Mouse (Mus musculus): Measurements from ENCODE around the gene Defb9.
"Not testable (repeated sequence)": the region's sequence is repeated elsewhere in the genome, so short reads cannot be mapped to it uniquely, and the experiment has no call there.

Gene Defb9

DNA sequence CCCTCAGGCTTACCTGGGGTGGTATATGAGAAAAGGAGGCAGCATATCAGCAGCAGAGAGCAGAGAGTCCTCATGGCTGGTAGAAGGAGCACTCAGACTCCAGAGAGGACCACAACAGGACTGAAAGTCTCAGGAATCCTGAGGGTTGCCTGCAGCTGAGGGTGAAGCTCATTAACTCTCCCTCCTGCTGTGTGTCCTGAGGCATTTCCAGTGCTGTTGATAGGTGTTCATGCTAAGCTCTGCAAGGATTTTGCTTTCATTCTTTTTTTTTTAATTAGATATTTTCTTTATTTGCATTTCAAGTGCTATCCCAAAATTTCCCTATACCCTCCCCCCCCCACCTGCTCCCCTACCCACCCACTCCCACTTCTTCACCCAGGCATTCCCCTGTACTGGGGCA, at the start of gene Defb9:
Defb9 (minus strand) TSS at position 101 of the 400 bp plus-strand sequence.
- DNase-seq (ENCODE audit: extremely low read depth, low read depth, low spot score), result not testable (repeated sequence)

DNA sequence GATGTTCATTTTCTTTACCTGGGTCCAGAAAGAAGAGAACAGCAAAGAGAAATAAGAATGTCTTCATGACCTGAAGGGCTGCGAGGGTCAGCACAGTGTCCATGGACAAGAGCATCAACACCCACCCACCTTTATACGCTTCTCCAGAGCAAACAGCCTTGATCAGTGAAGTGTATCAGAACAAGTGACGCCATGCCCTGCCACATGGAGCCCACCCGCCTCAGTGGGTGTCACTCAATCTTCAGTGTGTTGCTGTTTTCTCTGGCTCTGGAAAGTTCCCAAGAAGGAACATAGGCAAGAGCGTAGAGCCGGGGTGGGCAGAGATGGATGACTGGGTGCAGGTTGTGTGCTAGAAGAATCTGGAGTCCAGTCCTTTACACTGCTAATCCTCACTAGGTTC, 47.4 kb upstream of the Defb9 start, which contains the start of gene Defb15:
Defb15 (minus strand) TSS at position 101 of the 400 bp plus-strand sequence.
- DNase-seq (ENCODE audit: extremely low read depth, low read depth, low spot score), result no peak

- DNase-seq (ENCODE audit: extremely low read depth, low read depth, low spot score), result not testable (repeated sequence)
Measured at GRCm38 (mm10) chr8:21930754-21931153, 45.5 kb upstream of the Defb9 start.

DNA sequence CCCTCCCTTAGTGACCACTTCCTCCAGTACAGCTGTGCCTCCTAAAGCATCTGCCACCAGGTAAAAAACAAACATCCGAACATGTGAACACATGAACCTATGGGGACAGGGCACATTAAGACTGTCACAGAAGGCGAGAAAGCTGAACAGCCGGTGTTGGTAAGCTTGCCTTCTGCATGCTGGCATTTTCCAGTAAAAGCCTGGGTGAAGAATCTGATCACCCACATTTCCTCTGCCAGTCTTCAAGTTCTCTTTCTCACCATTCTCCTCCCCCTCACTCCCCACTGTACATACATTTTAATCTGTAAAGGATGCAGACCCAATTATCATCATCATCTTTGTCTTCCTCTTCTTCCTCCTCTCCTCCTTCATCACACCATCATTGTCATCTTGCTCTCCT, 30.4 kb upstream of the Defb9 start:
- no peak for DNase-seq (ENCODE audit: extremely low read depth, low read depth, low spot score)

DNA sequence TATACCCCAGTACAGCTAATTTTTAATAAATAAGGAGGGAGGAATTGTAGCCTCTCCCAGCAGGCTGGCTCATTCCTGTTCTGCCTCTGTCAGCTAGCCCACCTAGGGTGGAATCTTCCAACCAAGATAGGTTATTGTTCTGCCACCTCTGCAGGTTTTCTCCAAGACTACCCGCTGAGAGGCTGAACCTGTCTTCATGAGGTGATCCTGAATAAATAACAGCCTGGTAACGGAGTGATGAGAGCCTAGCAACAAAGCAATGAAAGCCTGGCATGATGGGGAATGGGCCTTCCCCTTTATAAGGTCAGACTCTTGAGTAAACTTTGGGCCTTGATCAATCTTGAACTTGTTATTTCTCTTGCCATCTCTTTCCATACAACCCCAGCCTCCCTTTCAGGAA, 27.3 kb upstream of the Defb9 start:
- no peak for DNase-seq (ENCODE audit: extremely low read depth, low read depth, low spot score)

DNA sequence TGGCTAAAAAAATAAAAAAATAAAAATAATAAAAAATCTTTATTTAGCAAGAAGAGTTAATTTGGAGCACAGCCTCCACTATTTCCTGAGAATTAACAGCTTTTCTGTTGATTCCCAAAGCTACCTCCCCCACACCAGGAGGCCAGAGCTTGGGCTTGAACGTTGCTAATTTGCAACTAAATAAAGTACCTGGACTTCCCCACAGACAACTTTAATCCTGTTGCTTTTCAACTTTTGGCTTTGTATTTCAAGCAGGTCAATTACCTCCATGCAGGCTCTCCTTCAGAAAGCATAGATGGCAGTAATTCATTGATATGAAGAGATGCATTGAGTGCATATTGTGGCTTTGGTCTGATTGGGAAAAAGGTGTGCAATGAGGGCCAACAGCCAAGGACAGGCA, 26.7 kb upstream of the Defb9 start:
- no peak for DNase-seq (ENCODE audit: extremely low read depth, low read depth, low spot score)

- not testable (repeated sequence) for DNase-seq (ENCODE audit: extremely low read depth, low read depth, low spot score)
Measured at GRCm38 (mm10) chr8:21906290-21906689, 21.1 kb upstream of the Defb9 start, which contains the start of gene Defb11. Defb11 (minus strand) TSS chr8:21906412.

GRCm38 (mm10) chr8:21858586-21858985, 26.6 kb downstream of the Defb9 start, which contains the start of gene Defb10:
Defb10 (plus strand) TSS chr8:21858901.
- not testable (repeated sequence) for DNase-seq (ENCODE audit: extremely low read depth, low read depth, low spot score)
